Mouse (Mus musculus) urinary bladder, postnatal 25 days (tissue): Measurements from ENCODE around the gene Hnrnpu.
A peak's percentile ranks its signal among the peaks of the same experiment; 100 is the strongest.

ENCODE experiments used
- DNase-seq: peaks from one replicate; pipeline ENCODE4 v3.0.0; 2022; ENCODE audit warnings: low spot score

Gene Hnrnpu

DNA sequence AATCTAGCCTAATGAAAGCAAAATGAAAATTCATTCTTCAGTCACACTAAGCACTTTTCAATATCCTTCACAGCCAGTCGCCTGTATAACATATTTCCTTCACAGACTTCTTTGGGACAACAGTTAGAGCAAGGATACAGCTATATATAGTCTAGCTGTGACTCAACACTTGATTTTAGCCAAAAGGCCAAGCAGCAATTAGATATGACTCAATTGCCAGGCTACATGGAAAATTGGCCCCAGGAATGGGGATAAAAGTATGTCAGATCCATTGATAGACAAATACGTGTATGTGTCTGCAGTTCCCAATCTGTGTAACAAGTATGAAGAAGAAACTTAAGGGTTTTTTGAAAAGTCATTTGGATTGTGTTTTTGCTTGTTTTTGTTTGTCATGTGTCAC lies 2.6 kb upstream of the Hnrnpu start:
- no peak for DNase-seq

DNA sequence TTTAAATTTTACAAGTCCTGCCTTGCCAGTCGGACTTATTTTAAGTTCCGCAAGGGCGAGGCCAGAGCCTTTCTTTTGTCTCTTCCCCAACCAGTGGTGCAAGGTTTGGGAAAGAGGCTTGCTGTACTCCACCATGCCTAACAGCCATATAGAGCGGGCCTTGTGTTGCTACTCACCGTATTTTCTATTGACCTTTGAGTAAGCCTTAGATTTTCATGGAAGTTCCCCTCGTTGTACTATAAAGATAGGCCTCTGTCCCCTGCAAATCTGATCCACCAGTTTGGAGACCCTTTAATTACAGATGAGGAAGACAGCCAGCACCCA lies 683 bp upstream of the Hnrnpu start:
- peak; percentile 38 for DNase-seq

GRCm38 (mm10) chr1:178336777-178337481 lies 668 bp downstream of the Hnrnpu start:
- DNase-seq = no peak

GRCm38 (mm10) chr1:178336289-178336775 lies 1.3 kb downstream of the Hnrnpu start:
- peak; percentile 95 for DNase-seq

DNA sequence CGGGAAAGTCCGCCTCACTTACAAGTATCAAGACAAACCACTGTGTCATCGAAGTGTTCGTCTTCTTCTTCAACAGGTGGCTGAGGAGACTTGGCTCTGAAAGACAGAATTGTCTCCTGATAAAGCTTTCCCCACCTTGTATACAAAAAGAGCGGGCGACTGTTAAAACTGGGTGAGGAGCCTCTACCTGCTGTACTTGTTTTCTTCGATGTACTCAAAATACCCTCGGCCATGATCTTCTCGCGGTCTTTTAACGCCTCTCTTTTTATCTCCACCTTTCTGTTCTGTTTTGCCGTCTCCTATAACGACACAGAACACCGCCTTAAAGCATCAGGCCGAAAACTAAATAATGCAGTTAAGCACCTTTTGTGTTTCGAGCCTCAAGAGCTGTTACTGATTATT lies 1.7 kb downstream of the Hnrnpu start:
- no peak for DNase-seq

DNA sequence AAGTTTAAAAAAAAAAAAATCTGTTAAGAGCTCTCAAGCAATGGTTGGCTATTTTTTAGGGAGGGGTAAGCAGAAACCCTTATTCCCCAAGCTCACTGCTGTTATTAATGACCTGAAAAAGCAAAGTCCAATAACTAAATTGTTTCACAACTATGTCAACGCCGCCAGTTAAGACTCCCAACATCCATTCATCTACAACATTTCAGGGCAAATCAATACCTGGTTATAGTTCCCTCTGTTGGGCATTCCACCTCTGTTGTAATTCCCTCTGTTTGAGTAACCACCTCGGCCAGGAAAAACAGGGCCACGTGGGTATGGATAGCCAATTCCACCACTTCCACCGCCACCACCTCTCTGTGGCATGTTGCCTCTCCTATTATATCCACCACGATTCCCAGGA lies 7.7 kb downstream of the Hnrnpu start:
- DNase-seq = no peak

DNA sequence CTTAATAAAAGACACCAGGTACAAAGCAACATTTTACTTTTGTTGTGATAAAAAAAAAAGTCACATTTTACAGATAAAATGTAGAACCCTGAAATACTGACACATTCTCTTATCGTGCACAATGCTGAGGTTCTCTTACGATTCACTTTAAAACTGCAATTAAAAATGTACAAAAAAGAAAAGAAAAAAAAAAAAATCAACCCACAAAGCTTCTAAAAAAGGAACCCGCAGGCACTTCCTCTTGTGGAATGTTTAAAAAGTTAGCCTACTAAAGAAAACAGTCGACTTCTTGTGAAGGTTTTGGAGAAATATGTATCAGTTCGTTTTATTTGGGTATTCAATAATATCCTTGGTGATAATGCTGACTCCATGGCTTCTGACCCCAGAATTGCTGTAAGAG lies 8.6 kb downstream of the Hnrnpu start:
- no peak for DNase-seq

DNA sequence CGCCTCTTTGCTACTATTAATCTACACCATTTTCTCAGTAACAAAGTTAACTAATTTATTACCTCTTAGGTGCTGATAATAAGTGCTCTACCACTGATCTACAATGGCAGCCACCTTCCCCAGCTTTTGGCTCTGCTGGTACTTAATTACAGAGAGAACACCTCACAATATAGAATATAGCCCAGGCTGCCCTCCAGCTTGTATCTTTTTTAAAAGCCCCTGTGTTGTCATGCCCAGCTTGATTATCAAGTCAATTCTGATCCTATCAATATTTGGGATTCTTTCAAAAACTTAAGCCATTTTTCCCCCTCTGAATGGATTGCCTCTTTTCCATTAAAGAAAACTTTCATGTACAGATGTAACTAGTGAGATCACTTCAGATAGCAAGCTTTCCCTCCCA lies 10.6 kb downstream of the Hnrnpu start:
- no peak for DNase-seq

- no peak for DNase-seq
These were observed 11.2 kb downstream of the Hnrnpu start for GRCm38 (mm10) chr1:178326357-178326756.

GRCm38 (mm10) chr1:178324568-178324967 lies 13.0 kb downstream of the Hnrnpu start:
- no peak for DNase-seq

DNA sequence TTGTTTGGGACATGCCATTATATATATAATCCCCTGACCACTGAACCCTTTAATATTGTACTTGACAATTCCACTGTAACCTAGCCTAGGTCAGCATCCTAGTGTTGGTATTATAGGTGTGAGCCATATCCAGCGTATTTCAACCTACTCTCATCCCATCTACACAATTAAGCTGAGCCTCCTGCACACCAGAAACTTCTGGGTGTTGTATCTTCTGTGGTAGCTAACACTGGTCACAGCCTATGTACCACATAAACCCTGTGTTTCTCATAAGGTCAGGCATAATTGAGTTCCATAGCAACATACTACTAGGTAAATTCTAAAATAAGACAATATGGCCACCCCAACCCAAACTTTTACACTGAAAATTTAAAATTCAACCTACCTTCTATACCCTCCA lies 14.4 kb downstream of the Hnrnpu start:
- no peak for DNase-seq

GRCm38 (mm10) chr1:178321730-178322357 lies 15.8 kb downstream of the Hnrnpu start:
- no peak for DNase-seq

DNA sequence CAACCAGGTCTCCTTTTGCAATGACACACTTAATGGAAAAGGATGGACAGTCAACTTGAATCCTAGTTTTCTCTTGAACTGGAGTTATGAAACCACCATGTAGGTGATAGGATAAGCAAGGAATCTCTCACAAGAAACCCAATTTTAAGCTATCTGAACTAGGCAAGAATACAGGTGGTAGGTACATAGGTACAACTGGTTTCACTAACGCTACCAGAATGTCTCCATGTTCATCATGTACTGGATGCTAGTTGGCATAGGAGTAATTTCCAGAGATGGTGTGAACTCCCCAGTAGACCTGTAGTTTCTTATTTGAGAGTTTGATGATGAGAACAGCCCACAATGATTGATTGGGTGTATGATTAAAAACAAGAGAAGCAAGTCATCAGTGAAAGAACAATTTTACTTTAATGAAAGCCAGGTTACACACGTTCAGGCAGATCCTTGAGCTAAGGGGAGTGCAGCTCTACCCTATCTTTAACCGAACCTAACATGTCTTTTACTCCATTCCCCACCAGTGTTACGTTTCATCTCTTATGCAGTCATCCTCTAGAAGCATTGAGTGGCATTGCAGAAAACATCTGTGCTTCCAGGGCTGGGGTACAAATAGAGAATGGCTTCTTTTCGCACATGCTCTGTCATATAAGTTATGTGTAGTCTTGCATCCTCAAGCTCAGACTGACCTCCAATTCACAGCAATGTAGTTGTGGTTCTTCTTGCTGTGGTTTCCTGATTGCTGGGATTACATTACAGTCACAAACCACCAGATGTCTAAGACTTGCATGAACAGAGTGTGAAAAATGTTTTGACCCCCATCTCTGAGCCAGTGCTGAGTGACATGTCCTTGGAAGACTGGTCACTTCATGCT lies 16.6 kb downstream of the Hnrnpu start:
- no peak for DNase-seq

GRCm38 (mm10) chr1:178320038-178320722 lies 17.4 kb downstream of the Hnrnpu start:
- DNase-seq = no peak

DNA sequence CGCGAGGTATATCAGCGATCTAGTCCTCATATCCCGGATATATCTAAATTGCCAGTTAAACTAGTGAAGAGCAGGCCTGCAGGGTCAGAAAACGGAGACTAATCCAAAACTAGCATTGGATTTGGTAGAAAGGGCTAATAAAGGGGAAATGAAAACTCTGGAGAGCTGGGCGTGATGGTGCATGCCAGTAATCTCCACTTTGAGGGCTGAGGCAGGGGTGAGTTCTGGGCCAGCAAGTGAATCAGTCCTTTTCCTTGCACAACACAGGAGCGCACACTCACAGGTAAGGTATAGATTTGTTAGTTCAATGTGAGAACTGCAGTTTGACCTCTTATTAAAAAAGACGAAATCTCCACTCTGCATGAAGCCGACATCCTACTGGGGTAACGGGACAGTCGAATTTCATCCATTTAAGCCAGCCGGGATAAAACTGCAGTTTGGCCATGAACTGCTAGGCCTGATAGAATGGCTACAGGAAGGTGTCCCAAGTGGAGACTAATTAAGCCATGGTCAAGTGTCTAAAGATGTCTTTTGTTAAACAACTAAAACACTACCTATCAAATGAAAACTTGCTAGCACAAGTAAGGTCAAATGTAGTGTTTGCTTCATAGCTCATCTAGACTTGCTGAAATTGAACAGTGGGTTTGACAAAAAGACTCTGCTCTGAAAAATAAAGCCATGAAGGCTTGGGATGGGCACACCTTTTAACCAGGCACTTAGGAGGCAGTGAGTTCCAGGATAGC lies 18.1 kb downstream of the Hnrnpu start:
- peak; percentile 23 for DNase-seq

- DNase-seq = peak; percentile 96
These were observed 19.0 kb downstream of the Hnrnpu start, which contains the start of gene Cox20 for GRCm38 (mm10) chr1:178318389-178319184. Gene Cox20, plus strand, starts transcription at chr1:178319130.

- DNase-seq = no peak
These were observed 19.6 kb downstream of the Hnrnpu start for GRCm38 (mm10) chr1:178318002-178318388.

- no peak for DNase-seq
These were observed 20.2 kb downstream of the Hnrnpu start for GRCm38 (mm10) chr1:178317275-178318001.

DNA sequence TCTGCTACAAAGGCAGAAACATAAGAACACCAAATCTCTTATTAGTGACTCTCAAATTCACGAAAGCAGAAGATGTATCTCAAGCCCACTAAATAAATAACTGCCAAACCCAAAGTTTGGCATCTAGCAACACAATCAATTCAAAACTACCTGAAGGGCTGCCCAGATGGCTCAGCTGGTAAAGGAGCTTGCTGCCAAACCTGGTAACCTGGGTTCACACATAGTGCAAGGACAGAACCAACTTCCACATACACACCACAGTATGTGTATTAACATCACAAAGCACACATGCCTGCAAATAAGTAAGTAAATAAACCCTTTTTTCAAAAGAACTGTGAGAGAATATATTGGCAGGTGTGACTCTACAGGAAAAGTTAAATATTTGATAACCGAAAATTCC lies 23.4 kb downstream of the Hnrnpu start:
- no peak for DNase-seq

- DNase-seq = no peak
These were observed 24.5 kb downstream of the Hnrnpu start for GRCm38 (mm10) chr1:178313039-178313597.
